Mouse (Mus musculus) kidney, adult 2 months (tissue): Measurements from ENCODE around the gene Naa40. TPM values are rescaled to one million over a fixed set of nuclear protein-coding genes. Genes with fewer than 3 reads are reported as not detected.
A peak's percentile ranks its signal among the peaks of the same experiment; 100 is the strongest.

Experiments used
- DNase-seq: peaks from one replicate; pipeline ENCODE4 v3.0.0; 2021
- H3K27ac ChIP-seq: fragments of 200-500 bp; 2 replicates; pipeline ENCODE4 v1.5.1; 2012; ENCODE audit warnings: low read depth, low read length, control low read depth, inconsistent platforms; ENCODE audit not compliant: insufficient read depth
- H3K27me3 ChIP-seq: fragments of 200-500 bp; replicated peaks from 2 replicates; pipeline ENCODE4 v1.6.1; 2012; ENCODE audit warnings: mild to moderate bottlenecking, moderate library complexity, low read length, inconsistent platforms; ENCODE audit not compliant: control insufficient read depth, insufficient read depth
- H3K36me3 ChIP-seq: fragments of 200-500 bp; 2 replicates; pipeline ENCODE4 v1.6.1; 2012; ENCODE audit warnings: mild to moderate bottlenecking, moderate library complexity, low read length, inconsistent platforms; ENCODE audit not compliant: control insufficient read depth, insufficient read depth
- H3K4me1 ChIP-seq: fragments of 200-500 bp; 2 replicates; pipeline ENCODE4 v1.6.1; 2011; ENCODE audit warnings: low read length; ENCODE audit not compliant: control insufficient read depth, insufficient read depth
- H3K4me3 ChIP-seq: fragments of 200-500 bp; 2 replicates; pipeline ENCODE4 v1.5.1; 2011; ENCODE audit warnings: mild to moderate bottlenecking, low read depth, low read length, control low read depth; ENCODE audit not compliant: insufficient read depth
- CTCF ChIP-seq: fragments of 200-500 bp; conservative IDR thresholded peaks from 2 replicates; pipeline ENCODE4 v1.5.1; 2011; ENCODE audit warnings: low read depth, mild to moderate bottlenecking, control low read depth, low read length, moderate library complexity, mixed read lengths; ENCODE audit not compliant: insufficient read depth, insufficient read length
- POLR2A ChIP-seq: fragments of 200-500 bp; IDR thresholded peaks from one replicate; pipeline ENCODE4 v1.6.1; 2011; ENCODE audit warnings: low read depth, low read length, control low read depth
- WGBS: fragments of 180-500 bp; shearing (Covaris S2); methylation state at CpG from one replicate; pipeline ENCODE4 v1.1.7; 2018; 5-methylcytosine and 5-hydroxymethylcytosine counted together
- polyA plus RNA-seq: library from polyadenylated mRNA; depleted of rRNA; stranded (reverse); fragments of >200 nt; gene quantifications from 2 replicates; pipeline ENCODE4 v1.2.3, GENCODE M21; 2012

Gene Naa40
- polyA plus RNA-seq, 1 experiment = 23.7 TPM

DNA sequence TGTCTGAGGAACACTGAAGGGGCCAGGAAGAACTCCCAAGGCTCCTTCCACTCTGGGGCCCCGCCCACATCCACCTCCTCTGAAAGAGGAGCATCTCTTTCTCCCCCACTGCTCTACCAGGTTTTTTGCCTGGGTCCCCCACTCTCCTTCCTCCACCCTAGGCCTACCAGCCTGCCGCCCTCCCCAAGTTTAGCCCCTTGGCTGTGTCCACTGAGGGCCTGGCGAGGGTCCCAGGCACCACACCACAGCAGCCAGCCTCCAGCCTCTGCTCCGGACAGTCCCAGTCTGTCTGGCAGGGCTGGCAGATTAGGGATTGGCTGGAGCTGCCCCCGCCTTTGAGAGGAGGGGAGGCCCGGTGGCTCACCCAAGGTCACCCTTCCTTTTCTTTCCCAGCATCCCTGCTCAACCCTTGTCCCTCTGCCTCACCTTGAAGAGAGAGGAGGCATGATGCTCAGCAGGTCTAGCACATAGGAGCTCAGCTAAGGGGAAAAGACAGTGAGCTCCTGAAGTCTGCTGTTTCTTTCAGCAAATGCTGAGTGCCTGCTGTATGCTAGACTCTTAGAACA, 23.9 kb upstream of the Naa40 start:
- H3K27ac ChIP-seq = no peak overlapping the region
- DNase-seq = peak; percentile 58
- 38% methylated on average over 6 of the region's 6 CpGs for WGBS
- H3K4me3 ChIP-seq = no peak overlapping the region
- H3K4me1 ChIP-seq = peaks cover 6% of the 10 kb centered on the region; the same call in 1 of the 2 replicates
- H3K36me3 ChIP-seq = no peaks in the 10 kb centered on the region
- H3K27me3 ChIP-seq = no peaks in the 10 kb centered on the region
- TF ChIP-seq CTCF (no peak), POLR2A (no peak)

DNA sequence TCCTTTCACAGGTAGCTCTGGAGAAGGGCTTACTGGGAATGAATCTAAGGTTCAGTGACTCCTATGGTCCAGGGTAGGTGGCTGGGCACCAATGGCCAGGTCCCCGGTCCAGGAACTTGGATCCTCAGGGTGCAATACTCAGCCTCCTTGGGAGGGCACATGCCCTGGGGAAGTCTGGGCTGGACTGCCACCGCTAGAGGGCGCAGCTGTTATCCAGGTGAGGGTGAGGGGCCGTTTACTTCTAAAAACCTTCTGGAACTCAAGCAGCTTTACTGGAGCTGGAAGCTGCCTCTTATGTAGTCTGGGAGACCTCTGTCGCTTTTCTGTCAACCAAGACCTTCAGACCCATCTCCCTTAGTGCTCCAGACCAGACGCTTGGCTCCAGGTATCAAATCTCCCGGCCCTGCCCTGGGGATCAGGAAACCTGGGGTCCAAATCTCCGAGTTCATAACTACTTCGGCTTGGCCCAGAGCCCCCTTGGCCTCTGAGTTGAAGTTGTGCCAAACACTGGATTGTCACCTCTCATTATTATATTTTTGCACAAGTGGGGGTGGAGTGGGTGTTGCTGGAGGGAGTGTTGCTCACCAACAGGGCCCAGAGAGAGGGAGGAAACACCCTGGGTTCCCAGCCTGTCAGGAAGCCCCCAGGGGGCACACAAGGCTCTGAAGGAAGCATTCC, 23.2 kb upstream of the Naa40 start:
- no peaks in the 10 kb centered on the region for H3K36me3 ChIP-seq
- H3K4me1 ChIP-seq = peaks cover 3% of the 10 kb centered on the region; the same call in 1 of the 2 replicates
- H3K27ac ChIP-seq = no peak overlapping the region
- WGBS = 18% methylated on average over 9 of the region's 9 CpGs
- TF ChIP-seq CTCF (peak; percentile 88), POLR2A (no peak)
- H3K27me3 ChIP-seq = no peaks in the 10 kb centered on the region
- DNase-seq = peak; percentile 84
- H3K4me3 ChIP-seq = no peak overlapping the region

DNA sequence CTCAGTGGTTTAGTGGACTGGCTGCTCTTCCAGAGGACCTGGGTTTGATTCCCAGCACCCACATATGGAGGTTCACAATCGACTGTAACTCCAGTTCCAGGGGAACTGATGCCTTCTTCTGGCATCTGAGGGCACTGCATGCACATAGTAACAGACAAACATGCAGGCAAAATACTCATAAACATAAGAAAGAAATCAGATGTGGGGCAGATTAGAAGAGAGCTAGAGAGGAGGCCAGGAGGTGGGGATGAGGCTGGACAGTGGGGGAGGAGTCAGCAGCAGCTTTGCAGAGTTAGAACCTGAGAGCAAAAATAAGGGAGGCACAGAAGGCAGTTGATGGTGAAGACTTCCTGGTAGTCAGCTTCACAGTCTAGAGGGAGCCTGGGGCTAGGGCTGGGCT, 21.6 kb upstream of the Naa40 start:
- Histone ChIP-seq H3K27me3 (no peaks in the 10 kb centered on the region), H3K4me3 (no peak overlapping the region), H3K36me3 (no peaks in the 10 kb centered on the region), H3K27ac (no peak overlapping the region), H3K4me1 (no peaks in the 10 kb centered on the region)
- TF ChIP-seq POLR2A (no peak), CTCF (no peak)
- 97% methylated on average over 1 of the region's 1 CpGs for WGBS
- no peak for DNase-seq

DNA sequence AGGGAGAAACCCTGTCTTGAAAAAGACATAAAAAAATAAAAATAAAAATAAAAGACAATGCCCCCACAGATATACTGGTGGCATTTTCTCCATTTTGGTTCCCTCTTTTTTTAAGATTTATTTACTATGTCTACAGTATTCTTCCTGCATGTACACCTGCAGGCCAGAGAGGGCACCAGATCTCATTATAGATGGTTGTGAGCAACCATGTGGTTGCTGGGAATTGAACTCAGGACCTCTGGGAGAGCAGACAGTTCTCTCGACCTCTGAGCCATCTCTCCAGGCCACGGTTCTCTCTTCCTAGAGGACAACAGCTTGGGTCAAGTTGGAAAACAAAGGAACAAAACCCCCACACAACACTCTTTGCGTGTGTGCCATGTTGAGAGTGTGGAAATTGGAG, 21.0 kb upstream of the Naa40 start:
- no peak overlapping the region for H3K27ac ChIP-seq
- WGBS = 95% methylated on average over 3 of the region's 3 CpGs
- TF ChIP-seq CTCF (no peak), POLR2A (no peak)
- H3K4me3 ChIP-seq = no peak overlapping the region
- no peaks in the 10 kb centered on the region for H3K4me1 ChIP-seq
- no peak for DNase-seq
- H3K27me3 ChIP-seq = no peaks in the 10 kb centered on the region
- no peaks in the 10 kb centered on the region for H3K36me3 ChIP-seq

DNA sequence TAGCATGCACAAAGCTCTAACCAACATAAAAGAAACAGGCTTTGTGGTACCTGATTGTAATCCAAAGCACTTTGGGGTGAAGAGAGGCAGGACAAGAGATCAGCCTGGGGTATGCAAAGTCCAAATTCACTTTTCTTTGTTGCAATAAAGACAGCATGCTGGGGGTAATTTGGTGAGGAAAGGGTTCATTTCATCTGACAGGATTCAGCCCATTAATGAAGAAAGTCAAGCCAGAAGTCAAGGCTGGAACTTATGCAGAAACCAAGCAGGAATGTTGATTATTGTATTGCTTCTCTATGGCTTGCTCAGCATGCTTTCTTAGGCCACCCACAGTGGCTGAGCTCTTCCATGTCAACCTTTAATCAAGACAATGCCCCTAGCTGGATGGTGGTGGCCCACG, 20.5 kb upstream of the Naa40 start:
- WGBS = 97% methylated on average over 1 of the region's 1 CpGs

DNA sequence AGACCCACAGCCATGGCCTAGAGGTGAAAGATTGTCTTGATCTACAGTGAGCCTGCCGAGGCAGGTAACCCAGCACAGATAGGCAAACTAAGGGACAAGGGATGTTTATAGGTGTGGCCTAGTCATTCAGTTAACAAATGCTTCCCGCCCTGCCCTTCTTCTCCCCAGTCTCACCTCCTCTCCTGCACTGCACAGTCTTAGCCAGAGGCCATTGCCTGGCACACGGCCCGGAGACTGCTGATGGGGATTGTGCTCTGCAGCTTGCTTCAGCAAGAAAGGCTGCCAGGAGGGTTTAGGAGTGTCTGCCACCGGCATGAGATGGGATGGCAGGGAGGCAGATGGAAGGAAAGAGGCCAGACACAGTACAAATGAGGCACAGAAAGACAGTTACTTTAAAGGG, 16.9 kb upstream of the Naa40 start:
- no peak for TF ChIP-seq POLR2A
- no peak for TF ChIP-seq CTCF
- no peak overlapping the region for H3K4me3 ChIP-seq
- H3K27ac ChIP-seq = no peak overlapping the region
- H3K27me3 ChIP-seq = no peaks in the 10 kb centered on the region
- H3K4me1 ChIP-seq = no peaks in the 10 kb centered on the region
- DNase-seq = peak; percentile 38
- no peaks in the 10 kb centered on the region for H3K36me3 ChIP-seq
- 63% methylated on average over 5 of the region's 5 CpGs for WGBS

More for the DNA sequence above, 20.5 kb upstream of the Naa40 start:
- no peak for DNase-seq
- no peaks in the 10 kb centered on the region for H3K4me1 ChIP-seq
- TF ChIP-seq POLR2A = no peak
- no peak for TF ChIP-seq CTCF
- no peaks in the 10 kb centered on the region for H3K27me3 ChIP-seq
- no peaks in the 10 kb centered on the region for H3K36me3 ChIP-seq
- no peak overlapping the region for H3K27ac ChIP-seq
- no peak overlapping the region for H3K4me3 ChIP-seq

DNA sequence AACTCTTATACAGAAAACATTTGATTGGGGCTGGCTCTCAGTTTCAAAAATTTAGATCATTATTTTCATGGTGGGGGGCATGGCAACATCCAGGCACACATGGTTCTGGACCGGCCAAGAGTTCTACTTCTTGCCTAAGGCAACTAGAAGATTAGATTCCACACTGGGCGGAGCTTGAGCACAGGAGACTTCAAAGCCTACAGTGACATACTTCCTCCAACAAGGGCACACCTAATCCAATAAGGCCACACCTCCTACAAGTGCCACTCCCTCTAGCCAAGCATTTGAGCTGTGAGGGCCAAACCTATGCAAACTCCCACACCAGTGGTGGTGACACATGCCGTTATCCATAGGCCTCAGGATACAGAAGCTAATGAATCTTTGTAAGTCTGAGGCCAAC, 5.0 kb upstream of the Naa40 start:
- Histone ChIP-seq H3K27ac (no peak overlapping the region), H3K4me1 (no peaks in the 10 kb centered on the region; the same call in 1 of the 2 replicates), H3K4me3 (no peak overlapping the region), H3K36me3 (no peaks in the 10 kb centered on the region), H3K27me3 (no peaks in the 10 kb centered on the region)
- 76% methylated on average over 3 of the region's 3 CpGs for WGBS
- DNase-seq = no peak
- TF ChIP-seq POLR2A = no peak
- TF ChIP-seq CTCF = no peak
